Mouse (Mus musculus) ovary, postnatal 36 days (tissue): Measurements from ENCODE around the gene Slc9a3r1.

Experiments used
- DNase-seq: peaks from one replicate; pipeline ENCODE4 v3.0.0; 2022; ENCODE audit warnings: low spot score, mixed read lengths

Gene Slc9a3r1

DNA sequence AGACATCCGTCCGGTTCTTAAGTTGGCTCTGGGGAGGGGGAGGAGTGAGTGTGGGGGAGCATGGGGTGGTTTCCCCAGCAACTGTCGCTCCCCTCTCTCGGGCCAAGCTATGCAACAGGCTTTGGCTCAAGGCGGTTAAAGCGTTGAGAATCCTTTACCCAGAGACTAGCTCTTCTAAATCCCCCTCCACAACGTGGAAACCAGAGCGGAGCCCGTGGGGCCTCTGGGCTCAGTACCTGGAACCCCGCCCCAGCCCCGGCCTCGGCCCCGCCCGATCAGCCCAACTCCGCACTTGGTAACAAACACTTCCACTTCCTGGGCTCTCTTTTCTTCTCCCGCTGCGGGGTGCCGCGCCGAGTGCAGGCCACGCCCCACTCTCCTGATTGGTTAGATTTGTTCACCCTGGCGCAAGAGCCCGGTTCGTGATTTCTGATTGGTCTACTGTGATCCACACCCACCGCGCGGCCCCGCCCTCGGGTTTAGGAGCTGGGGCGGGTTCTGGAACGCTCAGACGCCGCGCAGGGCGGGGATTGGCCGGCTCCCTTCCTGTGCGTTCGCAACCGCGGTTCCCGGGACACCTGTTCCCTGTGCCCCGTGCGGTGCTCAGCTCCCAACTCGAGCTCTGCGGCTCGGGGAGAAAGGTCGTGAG is at the start of gene Slc9a3r1:
Slc9a3r1 (plus strand) TSS at position 510 of the 649 bp plus-strand sequence.
- peak; percentile 98 for DNase-seq

DNA sequence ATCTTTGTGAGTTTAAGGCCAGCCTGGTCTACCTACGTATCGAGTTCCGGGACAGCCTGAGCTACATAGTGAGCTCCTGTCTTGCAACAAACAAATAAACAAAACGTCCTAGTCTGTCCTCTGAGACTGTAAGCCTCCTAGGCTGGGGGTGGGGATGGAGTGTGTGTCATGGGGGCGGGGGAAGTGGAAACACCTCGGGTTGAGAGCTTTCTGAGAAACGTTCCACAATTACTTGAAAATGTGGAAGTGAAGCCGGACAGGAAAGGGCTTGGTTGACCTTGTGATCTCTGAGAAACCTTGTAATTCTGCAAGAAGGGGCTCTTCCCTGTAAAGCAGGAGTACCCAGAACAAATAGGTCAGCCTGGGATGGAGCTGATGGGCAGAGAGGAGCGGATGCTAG is 43.7 kb upstream of the Slc9a3r1 start:
- DNase-seq: no peak

DNA sequence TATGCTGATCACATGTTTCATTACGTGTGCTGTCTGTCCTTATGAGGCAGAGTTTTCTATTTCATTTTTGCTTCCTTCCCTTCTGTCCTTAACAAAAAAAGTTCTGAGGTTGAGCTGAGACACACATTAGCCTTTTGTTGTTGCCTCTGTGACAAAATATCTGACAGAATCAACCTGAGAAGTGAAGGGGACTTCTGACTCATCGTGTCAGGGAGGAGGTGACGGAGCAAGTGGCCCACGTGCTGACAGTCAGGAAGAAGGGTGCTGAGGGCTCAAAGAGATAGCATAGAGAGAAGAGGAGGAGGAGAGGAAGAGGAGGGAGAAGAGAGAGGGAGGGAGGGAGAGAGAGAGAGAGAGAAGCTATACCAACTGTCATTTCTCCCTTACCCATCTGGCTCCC is 34.7 kb upstream of the Slc9a3r1 start:
- DNase-seq: no peak

DNA sequence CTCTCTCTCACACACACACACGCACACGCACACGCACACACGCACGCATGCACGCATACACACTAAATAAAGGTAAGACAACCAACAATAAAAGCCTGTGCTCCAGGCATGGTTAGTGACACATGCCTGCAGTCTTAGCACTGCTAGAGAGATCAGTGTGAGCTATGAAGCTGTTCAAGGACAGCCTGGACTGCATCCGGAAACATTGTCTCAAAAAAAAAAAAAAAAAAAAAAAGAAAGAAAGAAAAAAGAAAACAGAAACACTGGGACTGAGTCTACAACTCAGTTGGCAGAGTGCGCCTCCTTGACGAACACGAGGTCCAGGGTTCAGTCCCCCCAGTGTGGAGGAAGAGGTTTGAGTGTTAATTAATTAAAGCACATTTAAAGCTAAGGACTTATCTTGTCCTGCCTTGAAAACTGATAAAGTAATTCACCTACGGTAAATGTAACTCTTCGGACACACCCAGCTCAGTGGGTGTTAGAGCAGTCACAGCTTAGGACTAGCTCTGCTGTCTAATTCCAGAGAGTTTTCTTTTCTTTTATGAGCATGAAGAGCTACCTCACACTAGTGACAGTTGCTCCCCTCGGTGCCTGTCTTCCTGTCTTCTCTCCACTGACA is 33.5 kb upstream of the Slc9a3r1 start:
- no peak for DNase-seq

DNA sequence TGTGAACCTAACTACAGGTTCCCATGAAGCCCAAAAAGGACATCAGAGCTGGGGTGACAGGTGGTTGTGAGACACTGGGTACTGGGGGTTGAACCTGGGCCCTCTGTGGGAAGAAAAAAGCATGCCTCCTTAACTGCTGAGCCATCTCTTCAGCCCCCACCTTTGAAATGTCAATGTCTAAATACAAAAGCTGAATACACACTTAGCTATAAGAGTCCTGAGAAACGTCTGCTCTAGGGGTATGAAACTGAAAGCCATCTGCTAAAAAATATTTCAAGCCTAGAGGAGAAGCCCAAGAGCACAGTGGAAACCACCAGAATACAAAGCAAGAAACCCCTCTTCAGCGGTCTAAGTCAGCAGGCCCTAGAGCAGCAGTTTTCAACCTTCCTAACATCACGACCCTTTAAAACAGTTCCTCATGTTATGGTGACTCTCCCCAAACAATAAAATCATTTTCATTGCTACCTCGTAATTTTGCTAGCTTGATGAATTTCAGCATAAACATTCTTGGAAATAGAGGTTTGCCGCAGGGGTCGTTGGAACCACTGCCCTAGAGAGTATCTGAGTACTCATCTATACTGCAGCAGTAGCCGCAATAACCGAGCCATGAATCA is 31.3 kb upstream of the Slc9a3r1 start:
- DNase-seq: no peak

DNA sequence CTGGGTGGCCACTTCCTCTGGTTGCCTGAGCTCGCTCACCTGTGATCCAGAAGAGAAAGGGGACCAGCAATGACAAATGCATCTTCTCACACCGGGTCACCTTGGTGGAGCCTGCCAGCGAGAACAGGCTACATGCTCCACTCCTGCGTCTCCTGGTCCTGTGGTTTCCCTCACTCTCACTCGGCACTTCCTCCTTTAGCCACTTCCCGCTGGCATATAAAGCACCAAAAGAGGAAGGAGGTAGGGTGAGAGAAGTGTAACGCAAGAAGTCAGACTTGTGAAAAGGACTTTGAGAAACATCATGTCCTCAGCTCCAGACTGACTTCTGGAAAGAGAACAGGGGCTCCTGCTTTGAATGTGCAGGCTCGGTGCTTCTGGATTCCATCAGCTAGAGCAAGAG is 29.3 kb upstream of the Slc9a3r1 start, which contains the start of gene Cd300lf:
Cd300lf (minus strand) TSS at position 193 of the 400 bp plus-strand sequence.
- no peak for DNase-seq

DNA sequence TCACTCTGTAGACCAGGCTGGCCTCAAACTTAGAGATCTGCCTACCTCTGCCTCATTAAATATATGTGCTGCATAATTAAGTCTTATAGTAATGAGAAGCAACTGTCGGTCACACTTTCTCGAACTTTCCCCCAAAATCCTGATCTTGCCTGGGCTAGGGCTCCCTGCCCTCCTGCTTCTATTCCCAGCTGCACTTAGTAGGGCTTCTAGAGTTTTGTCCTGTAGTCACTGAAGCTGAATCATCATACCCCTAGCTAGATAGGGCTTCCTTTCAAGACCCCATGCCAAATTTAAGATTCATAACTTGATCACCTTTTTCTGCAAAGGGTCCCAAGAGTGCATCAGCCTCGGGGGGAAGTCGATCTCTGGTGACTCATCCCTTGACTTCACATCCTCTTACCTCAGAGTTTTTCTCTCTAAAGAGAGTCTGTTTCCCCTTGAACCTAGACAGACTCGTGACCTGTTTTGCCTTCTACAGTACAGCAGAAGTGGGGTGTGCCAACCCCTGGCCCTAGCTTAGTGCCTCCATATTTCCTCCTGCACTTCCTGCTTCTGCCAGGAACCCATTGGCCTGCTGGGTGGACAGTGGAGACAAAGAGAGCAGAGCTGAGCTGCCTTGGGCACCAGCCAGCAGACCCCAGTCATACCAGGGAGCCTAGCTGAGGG is 24.4 kb upstream of the Slc9a3r1 start:
- no peak for DNase-seq

DNA sequence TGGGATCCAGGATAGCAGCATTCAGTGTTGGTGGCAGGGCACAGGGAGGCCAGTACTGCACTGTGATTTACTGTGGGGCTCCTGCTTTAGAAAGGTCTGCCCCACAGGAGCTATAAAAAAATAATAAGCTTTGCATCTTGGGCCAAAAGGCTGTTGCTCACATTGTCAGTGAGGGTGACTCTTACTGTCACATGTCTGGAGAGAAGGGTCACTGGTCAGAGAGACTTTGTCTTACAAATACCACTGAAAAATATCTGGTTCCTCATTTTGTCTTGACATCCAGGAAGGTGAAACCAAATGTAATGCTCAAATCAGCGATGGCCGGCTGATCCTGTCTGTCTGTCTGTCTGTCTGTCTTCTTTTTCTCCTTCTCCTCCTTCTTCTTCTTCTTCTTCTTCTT is 21.2 kb upstream of the Slc9a3r1 start:
- DNase-seq: no peak

DNA sequence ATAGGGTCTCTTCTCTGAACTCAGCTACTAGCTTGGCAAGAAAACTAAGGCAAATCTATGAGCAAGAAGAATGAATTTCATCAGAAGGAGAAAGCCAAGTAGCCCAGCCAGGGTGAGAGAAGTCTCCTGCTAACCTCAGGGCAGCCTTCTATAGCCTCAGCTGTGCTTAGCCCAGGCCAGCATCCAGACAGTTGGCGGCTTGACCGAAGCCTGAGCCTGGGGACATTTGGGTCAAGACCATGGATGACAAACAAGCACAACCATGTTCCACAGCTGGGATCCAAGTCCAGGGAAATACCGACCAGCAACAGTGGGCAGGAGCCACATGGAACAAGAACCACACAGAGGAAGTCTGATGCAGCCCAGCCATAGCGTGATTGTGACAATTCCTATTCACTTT is 15.3 kb upstream of the Slc9a3r1 start:
- no peak for DNase-seq

DNA sequence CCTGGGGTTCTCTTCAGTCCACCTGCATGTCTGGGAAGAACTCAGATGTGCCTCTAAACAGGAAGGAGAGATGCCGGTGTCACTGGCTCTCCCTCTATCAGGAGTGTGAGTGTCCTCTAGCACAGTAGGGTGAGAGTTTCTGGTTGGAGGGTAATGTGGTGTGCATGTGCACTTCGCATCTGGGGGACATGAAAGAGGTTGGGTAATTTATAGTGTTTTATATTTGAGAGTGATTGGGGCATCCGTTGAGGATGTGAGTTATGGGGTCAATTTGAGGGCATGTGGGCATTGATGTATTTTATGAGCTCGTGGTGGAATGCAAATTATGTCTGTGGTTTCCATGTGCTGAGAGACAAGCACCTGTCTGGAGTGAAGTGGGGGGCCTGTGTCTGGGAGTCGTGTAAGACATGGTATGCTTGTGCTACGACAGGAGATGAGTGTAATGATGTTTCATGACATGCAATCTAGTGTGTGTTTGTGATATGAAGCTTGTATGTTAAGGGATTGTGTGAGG is 12.3 kb upstream of the Slc9a3r1 start:
- no peak for DNase-seq

DNA sequence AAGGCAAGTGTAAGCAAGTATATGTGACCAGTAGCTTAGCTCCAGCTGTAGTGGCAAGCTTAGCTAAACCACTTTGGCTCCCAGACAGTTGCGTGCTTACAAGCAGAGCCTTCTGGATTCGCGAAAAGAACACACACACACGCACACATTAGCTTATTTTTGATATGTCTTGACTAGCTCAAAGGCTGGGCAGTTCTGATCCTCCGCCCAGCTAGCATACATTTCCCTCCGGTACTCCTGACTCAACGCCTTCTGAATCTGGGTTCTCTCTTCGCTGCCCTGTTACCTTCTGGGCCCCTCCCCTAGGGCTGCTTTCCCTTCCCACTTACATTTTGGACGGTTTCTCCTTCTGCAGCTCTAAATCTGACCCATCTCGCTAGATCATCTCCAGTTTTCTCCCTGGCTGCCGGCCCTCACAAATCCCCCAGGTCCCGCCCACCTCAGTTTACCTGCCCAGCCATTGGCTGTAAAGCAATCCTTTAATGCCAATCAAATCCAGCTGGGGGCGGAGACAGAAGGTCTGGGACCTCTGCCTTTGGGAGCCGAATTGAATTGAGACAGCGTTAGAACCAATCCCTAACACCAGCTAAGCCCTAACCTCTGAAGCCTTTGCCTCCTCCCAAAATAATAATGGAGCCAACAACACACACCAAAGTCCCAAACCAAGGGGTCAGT is 11.2 kb upstream of the Slc9a3r1 start:
- peak; percentile 54 for DNase-seq

DNA sequence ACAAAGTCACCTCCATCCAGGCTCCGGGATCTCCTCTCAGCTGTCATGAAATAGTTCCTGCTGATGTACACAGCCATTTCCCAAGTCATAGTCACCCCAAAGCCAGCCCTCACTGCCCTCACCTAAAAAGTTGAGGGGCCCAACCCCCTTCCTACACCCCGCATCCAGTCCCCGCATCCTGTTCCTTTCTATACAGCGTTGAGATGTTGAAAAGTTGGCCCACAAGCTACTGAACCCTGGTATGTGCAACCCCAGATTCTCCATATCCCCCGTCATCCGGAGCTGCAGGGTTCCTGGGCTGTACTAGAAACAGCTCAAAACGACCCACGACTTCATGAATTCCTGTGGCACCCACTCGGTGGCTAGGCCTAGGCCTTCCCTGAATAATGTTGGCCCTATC is 10.1 kb upstream of the Slc9a3r1 start:
- no peak for DNase-seq

DNA sequence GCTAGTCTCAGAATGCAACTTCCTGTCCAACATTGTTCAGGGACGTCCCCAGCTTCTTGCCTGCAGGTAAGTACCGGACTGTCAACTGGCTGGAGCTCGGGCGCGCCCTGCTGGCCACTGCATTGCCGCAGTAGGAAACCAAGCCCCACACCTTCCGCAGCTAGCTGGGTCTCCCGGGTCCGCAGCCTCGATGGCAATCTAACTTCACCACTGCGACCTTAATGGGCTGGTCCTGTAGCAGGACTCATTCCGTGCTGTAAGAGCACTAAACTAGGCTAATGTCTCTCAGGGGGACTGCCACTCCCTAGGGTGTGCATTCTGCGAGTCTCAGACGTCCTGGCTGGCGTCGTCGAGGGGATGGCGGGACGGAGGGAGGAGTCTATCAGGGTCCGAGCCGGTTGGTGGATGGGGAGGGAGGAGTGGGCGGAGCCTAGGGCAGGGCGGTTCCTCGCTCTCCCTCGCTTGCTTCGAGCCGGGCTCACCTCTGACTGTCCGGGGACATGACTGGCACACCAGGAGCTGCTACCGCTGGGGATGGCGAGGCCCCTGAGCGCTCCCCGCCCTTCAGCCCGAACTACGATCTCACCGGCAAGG is 9.3 kb upstream of the Slc9a3r1 start:
- DNase-seq: peak; percentile 73

DNA sequence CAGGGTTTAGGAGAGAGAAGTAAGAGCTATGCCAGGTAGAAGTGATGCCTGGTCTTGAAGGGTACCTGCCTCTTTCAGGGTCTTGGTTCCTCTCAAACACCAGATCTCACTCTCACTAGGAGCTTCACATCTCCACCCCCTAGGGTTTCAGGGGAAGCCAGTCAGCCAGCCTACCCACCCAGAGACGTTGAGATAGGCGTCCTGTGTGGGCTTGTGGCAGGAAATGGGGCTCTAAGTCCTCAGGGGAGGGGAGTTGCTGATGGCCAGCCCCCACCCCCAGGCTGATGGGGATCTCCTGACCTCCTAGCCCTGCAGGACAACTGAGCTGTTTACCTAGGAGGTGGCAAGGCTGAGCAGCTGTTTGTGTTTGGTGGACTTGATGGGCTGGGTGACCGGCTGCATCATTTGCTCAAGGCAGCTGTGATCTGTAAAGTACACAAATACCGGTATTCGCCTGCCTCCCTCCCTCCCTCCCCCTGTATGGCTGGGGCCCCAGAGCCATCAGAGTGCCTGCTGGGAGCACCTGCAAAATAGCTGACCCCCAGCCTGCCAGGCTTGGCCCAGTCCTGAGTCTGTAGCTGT is 8.0 kb upstream of the Slc9a3r1 start:
- DNase-seq: no peak

DNA sequence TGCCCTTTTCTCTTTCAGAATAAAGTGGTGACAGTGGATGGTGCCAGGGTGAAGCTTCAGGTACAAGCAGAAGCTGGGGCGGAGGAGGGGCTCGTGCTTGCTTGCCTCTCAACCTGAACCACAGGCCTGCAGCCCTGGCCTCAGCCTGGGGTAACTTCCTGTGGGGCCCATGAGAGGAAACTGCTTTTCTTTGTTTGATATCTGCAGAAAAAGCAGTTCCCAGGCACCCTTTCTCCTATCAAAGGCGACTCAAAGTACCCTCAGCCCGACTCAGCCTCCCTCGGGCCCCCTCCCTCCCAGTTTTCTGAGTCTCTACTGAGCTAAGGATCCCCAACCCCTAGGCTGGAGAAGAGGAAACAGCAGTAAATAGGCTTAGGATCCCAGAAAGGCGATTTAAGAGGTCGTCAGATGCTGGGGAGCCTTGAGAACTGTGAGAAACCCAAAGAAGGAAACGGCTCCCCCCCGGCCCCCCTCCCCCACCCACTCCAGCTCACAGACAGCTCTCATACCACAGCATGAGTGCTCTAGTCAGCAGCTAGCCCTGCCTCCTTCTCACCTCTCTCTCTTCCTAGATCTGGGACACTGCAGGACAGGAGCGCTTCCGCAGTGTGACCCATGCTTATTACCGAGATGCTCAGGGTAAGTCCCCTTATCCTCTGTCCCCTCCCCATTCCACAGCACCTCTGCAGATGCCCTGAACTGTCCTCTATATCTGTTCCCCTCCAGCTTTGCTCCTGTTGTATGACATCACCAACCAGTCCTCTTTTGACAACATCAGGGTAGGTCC is 5.0 kb upstream of the Slc9a3r1 start:
- no peak for DNase-seq

DNA sequence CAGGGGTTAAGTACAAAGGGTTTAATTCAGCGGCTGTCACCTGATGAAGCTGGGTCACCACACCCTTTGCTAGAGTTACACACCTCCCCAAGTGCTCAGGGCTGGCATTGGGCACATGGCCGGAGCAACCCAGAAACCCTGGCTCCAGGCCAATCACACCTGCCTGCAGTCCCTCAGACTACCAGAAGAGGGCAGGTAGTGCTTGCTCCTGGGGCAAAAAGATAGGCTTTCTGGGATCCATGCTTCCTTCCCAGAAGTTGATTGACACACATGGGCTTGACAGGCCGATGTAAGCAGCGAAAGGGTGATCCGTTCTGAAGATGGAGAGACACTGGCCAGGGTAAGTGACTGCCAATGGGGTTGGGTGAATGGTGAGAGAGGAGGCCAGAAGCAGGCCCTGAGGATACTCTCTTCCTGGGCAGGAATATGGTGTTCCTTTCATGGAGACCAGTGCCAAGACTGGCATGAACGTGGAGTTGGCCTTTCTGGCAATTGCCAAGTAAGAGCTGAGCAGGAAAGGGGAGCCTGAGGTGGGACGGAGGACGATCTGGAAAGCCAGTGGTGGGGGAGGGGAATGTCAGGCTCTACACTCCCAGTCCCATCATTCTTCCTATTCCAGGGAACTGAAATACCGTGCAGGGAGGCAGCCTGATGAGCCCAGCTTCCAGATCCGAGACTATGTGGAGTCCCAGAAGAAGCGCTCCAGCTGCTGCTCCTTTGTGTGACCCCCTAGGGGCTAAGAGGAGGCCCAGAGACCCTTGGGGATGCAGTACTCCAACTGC is 2.9 kb upstream of the Slc9a3r1 start:
- DNase-seq: peak; percentile 78

DNA sequence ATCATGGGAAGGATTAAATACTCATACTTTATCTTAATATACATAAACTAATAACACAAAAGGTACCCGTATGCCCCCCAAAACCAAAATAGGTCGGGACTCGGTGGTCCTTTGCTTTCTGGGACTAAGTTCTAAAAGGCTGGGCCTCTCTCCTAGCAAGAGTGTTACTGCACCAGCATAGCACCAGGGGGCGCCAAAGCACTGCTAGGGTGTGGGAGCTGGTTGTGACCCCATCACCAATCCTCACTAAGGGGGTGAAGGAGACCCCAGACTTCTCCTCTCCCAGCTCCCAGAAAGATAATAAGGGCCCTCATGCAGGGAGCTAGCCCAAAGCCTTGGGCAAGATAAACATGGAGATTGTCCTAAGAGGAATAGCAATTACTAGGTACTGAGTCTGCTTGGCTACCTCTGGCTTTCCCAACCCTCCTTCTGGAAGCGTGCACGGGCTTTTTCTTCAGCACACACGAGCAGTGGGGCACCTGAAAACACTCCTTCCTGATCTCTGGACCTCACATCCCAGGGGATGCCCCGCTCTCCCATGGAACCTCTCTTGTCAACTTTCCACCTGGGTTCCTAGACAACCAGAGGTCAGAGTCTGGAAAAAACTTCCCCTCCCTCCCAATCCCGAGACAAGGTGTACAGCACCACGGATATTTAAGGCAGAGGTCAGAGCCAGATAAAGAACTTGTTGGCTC is 2.1 kb upstream of the Slc9a3r1 start:
- peak; percentile 75 for DNase-seq

DNA sequence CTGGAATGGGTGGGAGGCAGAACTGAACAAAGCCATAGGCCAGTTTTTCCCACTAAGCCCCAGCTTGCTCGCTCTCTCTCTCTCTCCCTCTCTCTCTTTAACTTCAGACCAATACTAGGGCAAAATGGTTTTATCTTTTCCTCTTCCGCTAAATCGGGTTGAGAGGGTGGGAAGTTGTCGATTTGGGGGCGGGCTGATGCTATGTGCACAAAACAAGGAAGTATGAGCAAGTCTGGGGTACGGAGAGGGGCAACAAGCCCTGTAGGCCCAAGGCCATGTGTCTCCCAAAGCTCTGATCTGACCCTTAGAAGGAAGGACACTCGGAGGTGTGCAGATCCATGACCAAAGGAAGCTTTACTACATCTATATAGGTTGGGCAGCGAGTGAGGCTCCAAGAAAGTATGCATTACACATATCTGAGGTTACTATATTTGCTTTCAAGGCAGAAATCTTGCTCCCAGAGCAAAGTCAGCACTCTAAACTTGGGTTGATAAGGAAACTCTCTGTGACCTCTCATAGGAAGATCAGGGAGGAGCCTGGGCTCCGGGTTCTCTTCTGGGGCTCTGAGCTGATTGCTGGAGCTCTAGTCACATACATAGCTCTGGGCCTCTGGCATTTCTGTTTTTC is 1.4 kb upstream of the Slc9a3r1 start:
- no peak for DNase-seq

DNA sequence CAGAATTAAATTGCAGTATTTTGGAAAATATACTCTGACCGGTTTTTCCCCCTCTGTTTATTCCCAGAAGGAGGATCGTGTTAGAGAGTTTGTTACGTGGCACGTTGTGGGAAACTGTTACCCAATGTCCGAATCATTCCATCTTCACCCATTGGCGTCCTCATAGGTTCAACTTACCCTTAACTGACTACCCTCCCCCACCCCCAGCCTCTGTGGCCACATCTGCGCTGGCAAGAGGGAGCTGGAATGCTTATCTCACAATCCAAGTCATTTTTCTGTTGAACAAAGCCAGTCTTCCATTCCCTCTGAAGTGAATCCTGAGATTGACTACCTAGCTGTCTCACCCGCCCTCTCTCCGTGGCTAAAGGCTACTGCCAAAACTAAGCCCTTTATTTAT is 938 bp upstream of the Slc9a3r1 start:
- DNase-seq: no peak
